Mouse (Mus musculus): ENCODE results near the gene Pomc. TPM values are rescaled to one million over a fixed set of nuclear protein-coding genes. Genes with fewer than 3 reads are reported as not detected.

Pomc gene
- total RNA-seq (2021), result 1 to 10 TPM; 3.0 to 3.2 TPM

DNA sequence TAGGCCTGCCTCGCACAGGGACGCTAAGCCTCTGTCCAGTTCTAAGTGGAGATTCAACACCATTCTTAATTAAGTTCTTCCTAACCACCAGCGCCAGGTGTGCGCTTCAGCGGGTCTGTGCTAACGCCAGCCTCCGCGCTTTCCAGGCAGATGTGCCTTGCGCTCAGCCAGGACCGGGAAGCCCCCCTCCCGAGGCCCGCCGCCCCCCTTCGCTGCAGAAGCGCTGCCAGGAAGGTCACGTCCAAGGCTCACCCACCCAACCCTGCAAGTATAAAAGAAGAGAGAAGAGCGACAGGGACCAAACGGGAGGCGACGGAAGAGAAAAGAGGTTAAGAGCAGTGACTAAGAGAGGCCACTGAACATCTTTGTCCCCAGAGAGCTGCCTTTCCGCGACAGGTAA lies at the start of gene Pomc:
Gene Pomc, plus strand, starts transcription at position 301 of the 400 bp plus-strand sequence.
- no peak for DNase-seq (ENCODE audit: extremely low spot score in 1 of 2, low spot score in 1 of 2)

DNA sequence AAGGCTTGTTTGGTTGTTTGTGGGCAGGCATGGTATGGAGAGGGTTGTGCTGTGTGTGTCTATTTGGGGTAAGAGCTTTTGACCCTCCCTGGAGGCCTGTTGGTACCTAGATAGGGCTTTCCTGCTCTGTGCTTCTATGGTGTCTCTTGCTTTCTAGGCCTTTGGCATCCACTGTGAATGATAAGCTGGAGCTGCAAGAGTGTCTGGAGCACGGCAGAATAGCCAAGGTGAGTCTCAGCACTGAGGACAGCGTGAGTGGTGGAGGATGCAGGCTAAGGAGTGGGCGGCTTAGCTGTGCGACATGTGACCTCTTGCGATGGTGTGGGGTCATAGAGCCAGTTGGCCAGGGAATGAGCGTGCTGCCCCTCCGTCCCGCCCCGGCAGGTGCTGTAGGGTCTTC lies 49.3 kb upstream of the Pomc start:
- no peak for DNase-seq (ENCODE audit: extremely low spot score in 1 of 2, low spot score in 1 of 2)

DNA sequence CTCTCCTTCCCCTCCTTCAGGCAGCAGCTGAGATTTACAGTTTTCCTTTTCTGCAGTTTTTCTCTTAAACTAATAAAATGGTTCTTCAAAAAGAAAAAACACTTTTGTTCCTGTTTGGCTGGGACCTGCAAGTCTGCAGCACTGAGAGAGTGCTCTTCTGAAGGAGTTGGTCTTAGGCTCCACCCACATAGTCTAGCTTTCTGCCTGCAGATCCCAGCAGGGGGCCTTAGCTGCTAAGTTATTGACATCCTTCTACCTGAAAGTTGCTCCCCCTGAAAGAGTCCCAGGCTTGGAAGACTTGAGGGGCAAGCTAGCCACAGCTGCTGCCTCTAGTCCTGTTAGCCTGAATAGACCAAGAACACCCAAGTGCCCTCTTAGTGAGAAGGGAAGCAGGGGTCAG lies 48.4 kb upstream of the Pomc start:
- DNase-seq (ENCODE audit: extremely low spot score in 1 of 2, low spot score in 1 of 2), result no peak

DNA sequence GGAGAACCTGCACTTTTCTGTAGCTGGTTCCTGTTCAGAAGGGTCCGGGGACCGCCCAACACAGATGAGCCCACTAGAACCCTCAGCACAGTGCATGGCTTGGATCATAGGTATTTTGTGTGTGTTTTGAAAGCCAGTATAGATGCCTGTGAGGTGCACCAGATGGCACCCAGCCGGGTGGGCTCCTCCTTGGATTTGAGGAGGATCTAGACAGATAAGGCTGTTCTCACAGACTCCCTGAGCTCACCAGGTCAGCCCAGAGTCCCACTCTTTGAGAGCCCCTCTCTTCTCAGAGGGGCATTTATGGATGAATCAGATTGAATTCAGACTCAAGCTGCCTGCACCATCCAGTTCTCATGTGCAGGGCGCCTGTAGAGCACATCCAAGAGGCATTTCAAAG lies 47.7 kb upstream of the Pomc start:
- no peak for DNase-seq (ENCODE audit: extremely low spot score in 1 of 2, low spot score in 1 of 2)

DNA sequence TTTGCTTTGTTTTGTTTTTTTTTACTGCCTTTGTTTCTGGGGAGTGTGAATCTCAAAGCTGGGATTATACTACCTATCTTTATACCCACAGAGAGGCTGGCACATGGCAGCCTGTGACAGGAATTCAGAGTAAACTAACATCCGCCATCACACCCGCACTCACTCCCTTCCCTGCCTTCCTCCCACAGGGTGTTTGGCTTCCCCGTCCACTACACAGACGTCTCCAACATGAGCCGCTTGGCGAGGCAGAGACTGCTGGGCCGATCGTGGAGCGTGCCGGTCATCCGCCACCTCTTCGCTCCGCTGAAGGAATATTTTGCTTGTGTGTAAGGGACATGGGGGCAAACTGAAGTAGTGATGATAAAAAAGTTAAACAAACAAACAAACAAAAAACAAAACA lies 47.3 kb upstream of the Pomc start:
- DNase-seq (ENCODE audit: extremely low spot score in 1 of 2, low spot score in 1 of 2), result no peak

DNA sequence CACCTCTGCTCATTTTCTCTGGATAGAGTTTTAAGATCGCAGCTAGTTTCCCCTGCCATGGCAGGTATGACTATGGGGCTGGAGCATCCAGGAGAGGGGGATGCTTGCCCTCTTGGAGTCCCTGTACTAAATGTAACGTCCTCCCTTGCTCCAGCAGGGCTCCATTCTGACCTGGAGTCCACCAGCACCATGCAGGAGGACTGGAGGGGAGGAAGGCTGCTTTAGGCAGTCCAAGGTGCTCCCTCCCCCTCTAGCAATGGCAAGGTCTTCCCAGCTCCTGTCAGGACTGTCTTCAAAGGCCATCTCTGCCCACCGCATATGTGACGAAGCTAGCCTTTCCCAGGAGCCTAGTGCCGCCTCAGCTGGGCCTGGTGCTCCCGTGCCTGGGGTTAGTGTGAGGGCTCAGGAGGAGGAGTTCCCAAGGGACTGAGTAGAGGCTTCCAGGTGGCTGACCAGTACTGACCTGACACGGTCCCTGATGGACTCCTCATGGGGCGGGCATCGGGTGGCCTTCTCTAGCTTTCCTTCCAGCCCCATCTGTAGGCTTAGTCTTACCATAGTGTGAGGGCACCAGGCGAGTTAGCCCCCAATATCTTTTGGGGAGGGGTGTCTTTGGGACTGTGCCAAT lies 44.2 kb upstream of the Pomc start:
- no peak for DNase-seq (ENCODE audit: extremely low spot score in 1 of 2, low spot score in 1 of 2)

DNA sequence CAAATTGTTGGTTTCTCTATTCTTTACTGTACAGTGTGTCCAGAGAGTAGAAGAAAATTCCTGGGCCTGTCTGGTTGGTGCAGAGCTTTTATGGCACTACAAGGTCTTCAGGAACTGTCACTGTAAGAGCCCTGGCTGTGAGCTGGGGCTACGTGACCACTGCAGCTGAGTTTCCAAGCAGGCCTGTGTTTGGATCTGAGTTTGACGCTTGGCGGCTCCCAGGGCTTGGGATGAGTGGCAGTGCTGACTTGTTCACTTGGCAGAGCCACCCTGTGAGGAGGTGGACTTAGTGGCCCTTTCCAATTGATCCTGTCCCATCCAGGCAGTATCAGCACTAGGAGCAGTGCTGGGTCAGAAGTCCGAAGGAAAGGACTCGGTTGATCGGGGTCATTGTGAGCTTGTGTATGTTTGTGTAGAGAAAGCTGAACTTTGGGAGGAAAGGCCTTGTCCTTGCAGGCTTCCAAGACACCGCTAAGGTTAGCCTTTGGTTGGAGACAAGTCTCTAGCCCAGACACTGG lies 42.9 kb upstream of the Pomc start:
- no peak for DNase-seq (ENCODE audit: extremely low spot score in 1 of 2, low spot score in 1 of 2)

DNA sequence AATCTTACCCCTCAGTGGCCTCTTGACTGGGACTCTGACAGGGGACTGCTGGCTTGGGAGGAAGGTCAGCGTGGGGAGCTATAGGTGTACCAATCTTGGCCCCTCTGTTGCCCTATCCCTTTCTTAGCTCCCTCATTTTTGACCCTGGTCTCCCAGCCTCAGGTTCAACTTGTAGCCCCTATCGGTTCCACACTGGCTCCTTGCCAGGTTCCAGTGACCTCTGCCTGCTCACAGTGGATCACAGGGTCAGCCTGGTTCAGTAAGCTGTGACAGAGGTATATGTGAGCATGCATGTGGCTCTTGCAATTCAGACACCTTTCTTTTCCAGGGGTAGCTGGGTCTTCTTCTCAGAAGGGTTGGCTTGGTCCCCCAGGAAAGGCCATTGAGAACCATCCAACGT lies 38.9 kb upstream of the Pomc start:
- no peak for DNase-seq (ENCODE audit: extremely low spot score in 1 of 2, low spot score in 1 of 2)

DNA sequence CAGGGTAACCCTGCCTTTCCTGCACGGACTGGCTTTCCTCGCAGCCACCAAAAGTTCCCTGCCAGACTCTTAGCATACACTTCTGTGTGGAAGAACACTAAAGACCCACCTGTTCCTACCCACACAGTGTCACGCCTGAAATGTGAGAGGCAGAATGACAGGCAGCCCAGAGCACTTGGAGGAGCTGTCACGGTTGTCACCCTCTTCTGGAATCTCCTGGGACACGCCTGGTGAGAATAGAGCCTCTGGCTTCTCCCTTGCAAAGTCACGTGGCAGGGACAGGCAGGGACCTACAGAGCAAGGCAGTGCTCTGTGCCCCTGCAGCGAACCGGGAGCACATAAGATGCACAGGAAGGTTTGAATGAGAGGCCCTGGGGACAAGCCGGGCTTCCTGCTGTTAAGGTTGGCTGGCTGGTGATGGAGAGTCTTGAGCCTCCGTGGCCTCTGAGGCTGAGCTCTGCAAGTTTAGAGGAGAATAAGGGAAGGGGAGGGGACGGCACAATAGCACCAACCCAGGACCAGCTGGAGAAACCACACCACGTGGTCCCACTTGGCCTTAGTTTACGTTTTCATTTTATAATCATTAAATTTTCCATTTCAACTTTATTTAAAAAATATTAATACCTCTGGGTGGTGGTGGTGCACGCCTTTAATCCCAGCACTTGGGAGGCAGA lies 36.9 kb upstream of the Pomc start:
- DNase-seq (ENCODE audit: extremely low spot score in 1 of 2, low spot score in 1 of 2), result no peak

DNA sequence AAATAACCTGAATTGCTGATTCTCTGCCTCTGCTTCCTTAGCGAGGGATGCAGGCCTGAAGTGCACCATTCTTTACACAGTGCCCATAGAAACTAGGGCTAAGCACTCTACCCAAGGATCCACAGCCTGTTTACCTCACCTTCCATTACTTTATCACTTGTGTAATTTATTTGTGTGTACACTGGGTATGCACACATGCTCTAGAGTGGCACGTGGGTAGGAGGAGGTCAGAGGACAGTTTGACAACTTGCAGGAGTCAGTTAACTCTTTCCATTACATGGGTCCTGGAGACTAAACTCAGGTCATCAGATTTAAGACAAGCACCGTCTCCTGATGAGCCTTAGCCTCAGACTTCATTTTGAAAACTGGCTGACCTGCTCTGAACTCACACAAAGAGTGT lies 36.2 kb upstream of the Pomc start:
- DNase-seq (ENCODE audit: extremely low spot score in 1 of 2, low spot score in 1 of 2), result no peak

DNA sequence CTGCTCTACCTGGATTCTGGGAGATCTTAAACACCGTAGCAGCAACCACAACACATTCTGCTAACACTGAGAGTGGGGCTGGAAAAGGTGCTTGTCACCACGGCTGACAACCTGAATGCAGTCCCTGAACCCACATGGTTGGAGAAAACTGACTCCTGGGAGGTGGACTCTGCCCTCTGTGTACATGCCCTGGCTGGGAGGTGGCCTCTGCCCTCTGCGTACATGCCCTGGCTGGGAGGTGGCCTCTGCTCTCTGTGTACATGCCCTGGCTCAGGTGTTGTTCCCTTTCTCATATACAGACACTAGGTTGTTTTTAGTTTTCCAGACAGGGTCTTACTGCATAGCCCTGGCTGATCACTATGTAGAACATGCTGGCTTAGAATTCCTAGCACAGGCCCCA lies 35.3 kb upstream of the Pomc start:
- DNase-seq (ENCODE audit: extremely low spot score in 1 of 2, low spot score in 1 of 2), result no peak

DNA sequence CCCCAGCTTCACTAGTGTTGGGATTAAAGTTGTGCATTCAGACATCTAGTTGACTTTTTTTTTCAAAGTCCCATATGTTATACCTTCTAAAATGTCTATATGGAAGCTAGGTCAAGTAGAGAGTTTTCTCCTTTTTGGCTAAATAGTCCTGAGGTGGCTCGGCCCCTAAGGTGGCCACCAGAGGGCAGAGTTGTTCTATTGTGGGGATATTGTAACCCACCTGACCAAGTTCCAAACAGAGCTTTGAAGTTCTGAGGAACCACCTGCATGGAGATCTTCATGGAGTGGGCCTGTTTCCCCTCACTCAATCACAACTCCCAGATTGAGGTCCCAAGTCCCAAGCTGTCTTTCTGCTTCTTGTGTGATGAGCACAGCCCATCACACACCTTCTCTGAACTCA lies 28.6 kb upstream of the Pomc start:
- peak in 1 of 2 experiments; percentile 83 for DNase-seq (ENCODE audit: extremely low spot score in 1 of 2, low spot score in 1 of 2)

DNA sequence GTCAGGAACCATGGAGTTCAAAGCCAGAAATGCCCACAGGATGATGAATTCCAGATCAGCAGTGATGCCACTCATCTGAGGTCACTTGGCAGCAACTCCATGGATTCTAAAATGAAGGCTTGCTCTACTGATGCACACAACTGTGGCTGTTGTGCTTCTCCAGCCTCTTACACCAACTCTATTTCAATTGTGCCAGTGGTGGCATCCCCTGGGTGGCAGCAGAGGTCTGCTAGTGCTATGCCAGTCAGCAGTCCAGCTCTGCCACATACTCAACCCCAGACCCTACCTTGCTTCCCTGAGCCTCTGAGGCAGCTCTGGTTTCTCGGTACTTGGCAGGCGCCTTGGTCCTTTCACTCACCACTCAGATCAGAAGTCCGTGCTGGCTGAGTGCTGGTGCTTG lies 25.9 kb upstream of the Pomc start:
- DNase-seq (ENCODE audit: extremely low spot score in 1 of 2, low spot score in 1 of 2), result peak in 1 of 2 experiments; percentile 39

DNA sequence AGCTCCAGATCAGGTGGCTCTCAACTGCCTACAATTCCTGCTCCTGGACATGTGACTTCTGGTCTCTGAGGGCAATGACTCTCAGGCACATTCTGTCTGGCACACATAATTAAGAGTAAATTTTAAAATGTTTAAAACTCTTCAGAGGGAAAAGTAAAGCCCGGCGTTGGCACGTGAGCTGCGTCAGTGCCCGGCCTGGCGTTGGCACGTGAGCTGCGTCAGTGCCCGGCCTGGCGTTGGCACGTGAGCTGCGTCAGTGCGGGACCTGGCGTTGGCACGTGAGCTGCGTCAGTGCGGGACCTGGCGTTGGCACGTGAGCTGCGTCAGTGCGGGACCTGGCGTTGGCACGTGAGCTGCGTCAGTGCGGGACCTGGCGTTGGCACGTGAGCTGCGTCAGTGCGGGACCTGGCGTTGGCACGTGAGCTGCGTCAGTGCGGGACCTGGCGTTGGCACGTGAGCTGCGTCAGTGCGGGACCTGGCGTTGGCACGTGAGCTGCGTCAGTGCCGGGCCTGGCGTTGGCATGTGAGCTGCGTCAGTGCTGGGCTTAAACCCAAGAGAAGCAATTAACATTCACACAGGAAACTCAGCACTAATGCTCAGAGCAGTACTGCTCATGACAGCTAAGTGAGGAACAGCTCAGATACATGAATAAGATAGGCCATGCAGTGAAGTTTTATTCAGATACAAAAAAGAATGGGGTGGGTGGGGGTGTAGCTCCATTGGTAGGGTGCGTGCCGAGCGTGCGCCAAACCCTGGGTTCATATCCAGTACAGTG lies 24.5 kb upstream of the Pomc start:
- DNase-seq (ENCODE audit: extremely low spot score in 1 of 2, low spot score in 1 of 2), result peak in 1 of 2 experiments; percentile 43

DNA sequence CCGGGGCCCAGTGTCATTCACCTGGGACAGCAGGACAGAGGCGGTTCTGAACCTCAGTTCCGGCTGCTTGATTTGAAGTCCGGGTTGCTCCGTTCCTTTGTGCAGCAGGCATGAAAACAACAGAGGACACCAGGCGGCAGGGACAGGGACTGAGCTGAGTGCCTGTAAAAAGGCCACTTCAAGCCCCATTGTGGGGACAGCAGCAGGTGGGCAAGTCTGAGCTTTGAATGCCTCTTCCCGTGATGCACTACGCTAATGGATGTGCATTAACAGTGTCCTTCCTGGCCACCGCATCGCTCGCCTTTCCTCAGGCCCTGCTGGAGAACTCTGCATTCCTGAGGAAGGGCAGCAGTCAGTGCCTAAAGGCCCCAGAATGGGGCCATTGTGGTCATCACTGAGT lies 12.7 kb upstream of the Pomc start:
- no peak for DNase-seq (ENCODE audit: extremely low spot score in 1 of 2, low spot score in 1 of 2)

DNA sequence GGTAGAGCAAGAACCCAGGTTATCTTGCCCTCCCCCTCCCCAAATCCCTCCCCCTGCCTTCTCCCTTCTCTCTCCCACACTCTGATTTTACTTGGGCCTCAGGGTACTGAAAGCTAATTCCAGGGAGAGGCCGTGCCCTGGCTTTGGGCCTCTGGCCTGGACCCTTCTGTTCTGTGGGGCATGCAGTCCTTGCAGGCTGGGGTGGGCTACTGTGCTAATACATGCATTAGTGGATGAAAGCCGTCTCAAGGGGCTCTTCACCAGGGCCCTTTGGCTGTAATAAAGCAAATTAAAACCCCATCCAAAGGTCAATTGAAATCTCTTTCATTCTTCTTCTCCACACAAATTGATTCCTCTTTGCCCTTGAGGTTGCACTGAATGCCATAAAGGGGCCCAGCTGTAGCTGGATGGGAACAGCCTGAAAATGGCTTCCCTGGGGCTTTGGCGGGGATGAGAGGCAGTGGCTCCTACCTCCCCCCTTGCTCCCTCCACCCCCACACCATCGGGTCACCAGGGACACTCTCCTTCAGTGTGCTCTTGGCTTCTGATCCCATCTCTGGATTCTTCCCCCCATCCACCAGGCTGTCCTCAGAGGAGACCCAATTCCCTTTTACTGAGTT lies 10.2 kb upstream of the Pomc start:
- DNase-seq (ENCODE audit: extremely low spot score in 1 of 2, low spot score in 1 of 2), result no peak

DNA sequence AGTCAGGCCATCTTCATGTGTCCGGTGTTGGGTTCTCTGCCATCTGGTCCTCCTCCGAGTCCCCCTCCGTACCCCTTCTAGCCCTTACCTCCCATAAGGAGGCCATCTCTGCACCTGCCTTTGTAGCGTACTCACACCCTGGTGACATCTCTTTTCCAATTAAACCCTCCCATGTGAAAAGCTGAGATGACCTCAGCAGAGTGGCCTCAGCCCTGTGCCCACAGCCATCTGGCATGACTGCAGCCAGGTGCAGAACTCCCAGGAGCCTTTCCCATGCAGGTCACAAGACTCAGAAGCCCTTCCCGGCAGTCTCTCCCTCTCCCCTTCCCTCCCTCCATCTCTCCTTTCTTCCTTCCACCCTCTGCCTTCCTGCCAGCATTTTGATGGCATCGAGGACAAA lies 7.2 kb upstream of the Pomc start:
- no peak for DNase-seq (ENCODE audit: extremely low spot score in 1 of 2, low spot score in 1 of 2)

DNA sequence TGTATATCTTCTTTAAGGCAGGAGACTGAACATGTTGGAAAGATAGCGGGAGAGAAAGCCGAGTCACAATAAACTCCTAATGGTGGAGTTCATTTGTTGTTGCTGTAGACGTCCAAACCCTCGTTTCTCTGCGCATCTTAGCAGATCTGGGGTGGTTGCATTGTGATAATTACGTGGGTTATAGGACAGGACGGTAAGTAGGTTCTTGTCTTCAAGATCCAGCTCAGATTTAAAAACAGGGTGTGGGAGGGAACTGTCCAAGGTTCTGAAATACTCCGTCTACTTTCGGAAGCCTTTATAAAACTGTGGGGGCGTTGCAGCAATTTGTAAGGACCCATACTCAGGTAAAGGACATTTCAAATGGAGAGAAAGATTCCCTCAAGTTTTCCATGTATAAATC lies 620 bp downstream of the Pomc start:
- DNase-seq (ENCODE audit: extremely low spot score in 1 of 2, low spot score in 1 of 2), result no peak

DNA sequence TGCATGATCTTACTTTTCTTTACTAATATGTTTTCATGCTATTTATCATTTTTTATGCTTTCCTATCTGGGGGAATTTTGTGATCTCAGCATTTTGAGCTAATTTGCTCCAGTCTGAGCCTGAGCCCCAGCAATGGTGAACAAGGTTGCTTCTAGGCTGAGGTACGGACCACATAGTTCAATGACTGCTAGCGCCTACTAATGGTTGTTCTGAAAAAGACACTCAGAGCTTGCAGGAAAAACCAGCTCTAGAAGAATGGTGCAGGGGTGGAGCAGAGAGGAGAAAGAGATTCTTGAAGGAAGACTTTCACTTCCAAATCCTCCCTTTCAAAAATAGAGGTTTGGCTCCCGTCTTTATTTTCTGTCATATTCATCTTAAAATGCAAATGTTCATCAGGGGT lies 1.6 kb downstream of the Pomc start:
- no peak for DNase-seq (ENCODE audit: extremely low spot score in 1 of 2, low spot score in 1 of 2)

DNA sequence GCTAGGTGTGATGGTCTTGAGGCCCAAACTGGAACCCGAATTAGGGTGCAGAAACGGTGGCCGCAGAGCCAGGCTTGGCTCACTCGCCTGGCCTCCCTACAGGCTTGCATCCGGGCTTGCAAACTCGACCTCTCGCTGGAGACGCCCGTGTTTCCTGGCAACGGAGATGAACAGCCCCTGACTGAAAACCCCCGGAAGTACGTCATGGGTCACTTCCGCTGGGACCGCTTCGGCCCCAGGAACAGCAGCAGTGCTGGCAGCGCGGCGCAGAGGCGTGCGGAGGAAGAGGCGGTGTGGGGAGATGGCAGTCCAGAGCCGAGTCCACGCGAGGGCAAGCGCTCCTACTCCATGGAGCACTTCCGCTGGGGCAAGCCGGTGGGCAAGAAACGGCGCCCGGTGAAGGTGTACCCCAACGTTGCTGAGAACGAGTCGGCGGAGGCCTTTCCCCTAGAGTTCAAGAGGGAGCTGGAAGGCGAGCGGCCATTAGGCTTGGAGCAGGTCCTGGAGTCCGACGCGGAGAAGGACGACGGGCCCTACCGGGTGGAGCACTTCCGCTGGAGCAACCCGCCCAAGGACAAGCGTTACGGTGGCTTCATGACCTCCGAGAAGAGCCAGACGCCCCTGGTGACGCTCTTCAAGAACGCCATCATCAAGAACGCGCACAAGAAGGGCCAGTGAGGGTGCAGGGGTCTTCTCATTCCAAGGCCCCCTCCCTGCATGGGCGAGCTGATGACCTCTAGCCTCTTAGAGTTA lies 5.2 kb downstream of the Pomc start:
- DNase-seq (ENCODE audit: extremely low spot score in 1 of 2, low spot score in 1 of 2), result peak; percentile 74 to 80
